Mouse (Mus musculus): ENCODE measurements at regions not wholly inside any gene's neighbourhood (a gene's known extent, or its start where the extent isn't known, plus 50 kb on each side); places are given as distances from the start of the nearest gene placed in this dataset.

GRCm38 (mm10) chr16:93533205-93533604 lies 70.7 kb downstream of the Setd4 start:
- no peak for ATAC-seq (ENCODE audit: extremely low read depth, insufficient number of reproducible peaks, low FRiP score, poor library complexity, severe bottlenecking)

DNA sequence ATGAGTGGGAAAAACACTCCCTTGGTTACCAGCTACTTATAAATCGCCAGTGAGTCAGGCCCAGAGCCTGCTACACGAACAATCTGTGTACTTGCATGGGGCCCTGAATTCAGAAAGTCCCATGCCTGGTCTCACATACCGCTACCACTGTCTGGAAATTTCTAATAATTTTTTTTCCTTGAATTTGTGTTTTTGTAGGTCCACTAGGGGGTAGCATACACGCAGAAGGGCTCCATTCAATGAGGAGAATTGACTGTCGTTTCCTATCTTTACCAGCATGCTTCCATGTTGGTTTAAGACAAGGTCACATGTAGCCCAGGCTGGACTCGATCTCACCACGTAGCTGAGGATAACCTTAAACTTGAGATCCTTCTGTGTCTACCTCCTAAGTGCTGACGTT lies 71.9 kb downstream of the Setd4 start:
- no peak for ATAC-seq (ENCODE audit: extremely low read depth, insufficient number of reproducible peaks, low FRiP score, poor library complexity, severe bottlenecking)

- no peak for ATAC-seq (ENCODE audit: extremely low read depth, insufficient number of reproducible peaks, low FRiP score, poor library complexity, severe bottlenecking)
Measured at GRCm38 (mm10) chr16:93522485-93522884, 81.4 kb downstream of the Setd4 start.

DNA sequence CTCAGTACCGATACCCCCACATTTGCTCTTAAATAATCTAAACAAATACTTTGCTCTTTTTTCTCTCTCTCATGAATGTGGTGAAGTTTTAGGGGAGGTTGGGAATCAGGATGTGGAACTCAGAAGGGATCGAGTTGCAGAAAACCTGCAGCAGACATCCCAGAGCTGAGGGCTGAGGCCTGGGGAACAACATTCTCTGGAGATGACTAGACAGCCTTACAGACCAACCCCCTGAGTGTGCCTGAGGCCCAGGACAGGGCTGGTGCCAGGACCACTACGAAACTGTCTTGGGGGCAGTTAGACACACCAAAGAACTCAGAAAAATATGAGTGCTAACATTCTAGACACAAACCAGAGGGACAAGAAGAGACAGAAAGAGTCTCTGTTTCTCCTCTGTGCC lies 83.4 kb downstream of the Setd4 start:
- no peak for ATAC-seq (ENCODE audit: extremely low read depth, insufficient number of reproducible peaks, low FRiP score, poor library complexity, severe bottlenecking)

- no peak for ATAC-seq (ENCODE audit: extremely low read depth, insufficient number of reproducible peaks, low FRiP score, poor library complexity, severe bottlenecking)
Measured at GRCm38 (mm10) chr16:93518620-93519019, 85.2 kb downstream of the Setd4 start.

GRCm38 (mm10) chr16:93516793-93517192 lies 87.1 kb downstream of the Setd4 start:
- ATAC-seq (ENCODE audit: extremely low read depth, insufficient number of reproducible peaks, low FRiP score, poor library complexity, severe bottlenecking), result no peak

DNA sequence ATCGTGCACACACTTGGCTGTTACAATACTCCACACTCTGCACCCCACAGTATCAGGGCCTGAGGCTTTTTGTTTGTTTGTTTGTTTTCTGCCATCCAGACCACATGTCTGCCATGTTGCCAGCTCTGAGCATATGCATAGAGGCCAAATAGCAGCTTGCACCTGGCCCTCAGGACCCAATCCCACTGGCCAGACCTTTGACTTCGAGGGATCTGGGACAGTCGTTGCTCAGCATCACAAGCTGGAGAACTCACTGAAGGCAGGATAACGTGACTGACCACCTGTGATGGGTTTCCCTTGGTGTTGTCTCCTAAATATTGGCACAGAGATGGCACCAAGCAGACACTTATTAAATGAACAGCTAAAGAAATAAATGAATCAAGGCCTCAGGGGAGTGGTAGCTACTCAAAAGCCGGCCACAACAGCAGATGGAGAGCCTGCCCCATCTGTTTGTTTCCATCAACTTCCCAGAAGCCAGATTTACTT lies 88.4 kb downstream of the Setd4 start:
- no peak for ATAC-seq (ENCODE audit: extremely low read depth, insufficient number of reproducible peaks, low FRiP score, poor library complexity, severe bottlenecking)

DNA sequence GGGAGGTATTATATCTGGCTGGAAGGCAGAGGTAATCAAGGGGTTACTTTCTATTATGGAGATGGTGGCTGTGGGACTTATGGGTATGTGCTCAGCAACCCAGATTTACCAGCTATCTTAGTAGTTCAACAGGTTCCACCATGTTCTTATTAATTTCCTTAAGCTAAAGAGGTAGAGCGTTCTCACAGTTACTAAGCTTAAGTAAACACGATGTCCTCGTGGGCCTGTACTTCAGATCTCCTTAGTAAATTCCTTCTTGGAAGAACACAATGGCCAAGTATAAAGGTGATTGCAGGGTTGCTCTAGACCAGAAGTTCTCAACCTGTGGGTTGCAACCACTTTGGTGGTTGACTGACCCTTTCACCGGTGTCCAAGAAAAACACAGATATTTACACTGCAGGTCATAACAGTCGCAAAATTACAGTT lies 90.2 kb downstream of the Setd4 start:
- no peak for ATAC-seq (ENCODE audit: extremely low read depth, insufficient number of reproducible peaks, low FRiP score, poor library complexity, severe bottlenecking)

DNA sequence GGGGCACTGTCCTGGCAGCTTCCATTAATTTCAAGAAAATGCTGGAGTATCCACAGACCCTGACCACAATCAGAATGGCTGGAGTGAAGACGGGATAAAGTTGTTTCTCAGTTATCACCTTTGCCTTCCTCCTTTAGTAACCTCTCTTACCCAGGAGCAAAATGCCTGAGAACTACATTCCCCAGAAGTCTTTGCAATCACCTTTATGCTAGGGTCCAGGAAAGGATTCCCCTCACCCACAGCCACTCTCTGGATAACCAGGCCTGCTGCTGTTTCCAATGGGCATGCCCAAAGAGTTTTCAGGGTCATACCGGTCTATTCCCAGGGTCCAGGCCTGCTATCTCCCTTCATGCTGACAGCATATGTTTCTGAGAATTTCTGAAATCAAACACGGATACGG lies 91.9 kb downstream of the Setd4 start:
- ATAC-seq (ENCODE audit: extremely low read depth, insufficient number of reproducible peaks, low FRiP score, poor library complexity, severe bottlenecking), result no peak

DNA sequence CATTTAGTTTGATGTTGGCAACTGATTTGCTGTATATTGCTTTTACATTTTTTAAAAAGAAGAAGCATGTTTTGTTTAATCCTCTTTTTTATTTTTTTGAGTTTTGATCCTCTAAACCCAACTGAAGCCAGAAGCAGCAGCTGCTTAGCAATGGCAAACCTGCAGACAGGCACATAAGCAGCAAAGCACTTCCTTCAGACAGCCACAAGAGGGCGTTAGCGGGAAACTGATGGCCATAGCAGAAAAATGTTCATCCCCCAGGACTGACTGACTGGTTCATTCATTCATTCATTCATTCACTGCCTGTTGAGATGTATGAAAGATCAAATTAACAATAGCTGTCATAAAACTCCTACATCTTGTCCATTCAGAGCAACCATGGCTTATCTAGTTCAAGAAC lies 92.3 kb downstream of the Setd4 start:
- no peak for ATAC-seq (ENCODE audit: extremely low read depth, insufficient number of reproducible peaks, low FRiP score, poor library complexity, severe bottlenecking)

DNA sequence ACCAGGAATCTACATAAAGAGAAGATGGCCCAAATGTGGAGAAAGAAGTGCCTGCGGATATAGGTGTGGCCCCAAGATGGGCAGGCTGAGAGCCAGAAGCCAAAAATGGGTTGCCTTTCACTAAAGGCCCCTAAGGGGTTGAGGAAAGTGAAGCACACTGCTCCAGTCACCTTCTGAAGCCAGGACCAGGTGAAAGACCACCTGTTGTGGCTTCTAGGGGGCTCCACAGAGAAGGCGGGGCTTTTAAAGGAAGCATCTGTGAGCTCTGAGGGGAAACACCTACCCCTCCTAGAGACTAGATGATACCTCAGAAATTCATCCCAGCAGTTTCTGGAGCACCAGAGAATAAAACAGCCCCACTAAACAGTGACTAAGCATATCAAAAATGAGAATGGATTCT lies 105.1 kb downstream of the Setd4 start:
- ATAC-seq (ENCODE audit: extremely low read depth, insufficient number of reproducible peaks, low FRiP score, poor library complexity, severe bottlenecking), result no peak

DNA sequence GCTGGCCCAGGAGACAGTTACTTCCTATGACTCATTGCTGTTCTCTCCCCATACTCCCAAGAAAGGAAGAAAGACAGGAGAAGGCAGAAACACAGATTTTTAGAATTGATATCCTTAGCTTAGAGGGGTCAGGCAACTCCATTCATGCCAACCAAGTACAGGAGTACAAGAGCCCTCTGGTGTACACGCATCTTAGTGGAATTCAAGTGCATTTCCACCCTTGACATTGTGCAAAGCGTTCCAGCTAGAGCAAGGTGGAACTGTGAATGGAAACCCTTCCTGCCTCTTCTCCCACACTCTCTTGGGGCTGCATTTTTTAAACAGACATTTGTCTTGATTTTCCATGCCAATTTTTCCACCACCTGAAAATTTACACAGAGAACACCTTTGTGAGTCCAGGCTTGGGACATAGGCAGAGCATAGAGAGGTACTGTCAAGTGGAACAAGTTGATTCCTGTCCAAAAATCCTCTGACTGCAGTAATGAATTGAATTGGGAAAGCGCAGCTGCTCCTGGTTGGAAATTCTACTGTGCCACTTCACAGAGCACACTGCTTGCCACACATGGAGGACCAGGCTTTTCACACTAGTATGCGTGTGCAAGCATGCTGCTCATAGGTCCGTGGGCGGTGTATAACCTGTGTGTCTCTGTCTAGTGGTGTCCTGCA lies 110.4 kb downstream of the Setd4 start:
- ATAC-seq (ENCODE audit: extremely low read depth, insufficient number of reproducible peaks, low FRiP score, poor library complexity, severe bottlenecking), result no peak

- no peak for ATAC-seq (ENCODE audit: extremely low read depth, insufficient number of reproducible peaks, low FRiP score, poor library complexity, severe bottlenecking)
Measured at GRCm38 (mm10) chr16:93486646-93487550, 117.0 kb downstream of the Setd4 start.

GRCm38 (mm10) chr16:93469957-93470356 lies 133.9 kb downstream of the Setd4 start:
- no peak for ATAC-seq (ENCODE audit: extremely low read depth, insufficient number of reproducible peaks, low FRiP score, poor library complexity, severe bottlenecking)

GRCm38 (mm10) chr16:93465741-93466140 lies 138.1 kb downstream of the Setd4 start:
- no peak for ATAC-seq (ENCODE audit: extremely low read depth, insufficient number of reproducible peaks, low FRiP score, poor library complexity, severe bottlenecking)

- ATAC-seq (ENCODE audit: extremely low read depth, insufficient number of reproducible peaks, low FRiP score, poor library complexity, severe bottlenecking), result no peak
Measured at GRCm38 (mm10) chr16:93464898-93465297, 139.0 kb downstream of the Setd4 start.

DNA sequence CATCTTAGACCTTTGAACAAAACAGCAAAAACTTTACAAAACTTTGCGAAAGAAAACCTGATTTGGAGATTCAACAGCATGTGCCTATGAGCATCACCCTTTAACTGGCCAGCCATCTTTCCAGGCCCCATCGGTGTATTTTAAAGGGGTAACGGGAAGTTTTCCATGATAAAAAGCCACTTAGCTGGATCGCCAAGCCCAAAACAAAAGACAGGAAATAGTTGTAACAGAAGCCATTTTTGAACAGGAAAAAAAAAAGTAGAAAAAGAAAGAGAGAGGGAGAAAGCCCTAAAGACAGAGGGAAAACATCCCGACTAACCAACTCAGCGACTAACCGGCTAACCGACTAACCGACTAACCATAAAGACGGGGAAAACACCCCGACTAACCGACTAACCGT lies 140.5 kb downstream of the Setd4 start:
- ATAC-seq (ENCODE audit: extremely low read depth, insufficient number of reproducible peaks, low FRiP score, poor library complexity, severe bottlenecking), result no peak

DNA sequence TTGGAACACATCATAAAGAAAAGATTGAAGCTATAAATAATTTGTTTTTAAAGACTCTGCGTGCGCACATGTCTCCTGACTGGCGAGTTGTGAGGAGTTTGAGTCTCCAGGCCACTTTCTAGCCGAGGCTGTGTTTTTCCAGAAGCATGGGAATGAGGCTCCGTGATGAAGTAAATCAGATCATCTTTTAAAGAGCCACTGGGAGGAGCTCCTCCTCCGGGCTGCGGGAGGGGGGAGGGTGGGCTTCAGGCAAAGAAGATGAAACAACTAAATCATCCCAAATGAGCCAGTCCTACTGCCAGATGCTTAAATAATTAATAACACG lies 141.6 kb downstream of the Setd4 start:
- no peak for ATAC-seq (ENCODE audit: extremely low read depth, insufficient number of reproducible peaks, low FRiP score, poor library complexity, severe bottlenecking)

DNA sequence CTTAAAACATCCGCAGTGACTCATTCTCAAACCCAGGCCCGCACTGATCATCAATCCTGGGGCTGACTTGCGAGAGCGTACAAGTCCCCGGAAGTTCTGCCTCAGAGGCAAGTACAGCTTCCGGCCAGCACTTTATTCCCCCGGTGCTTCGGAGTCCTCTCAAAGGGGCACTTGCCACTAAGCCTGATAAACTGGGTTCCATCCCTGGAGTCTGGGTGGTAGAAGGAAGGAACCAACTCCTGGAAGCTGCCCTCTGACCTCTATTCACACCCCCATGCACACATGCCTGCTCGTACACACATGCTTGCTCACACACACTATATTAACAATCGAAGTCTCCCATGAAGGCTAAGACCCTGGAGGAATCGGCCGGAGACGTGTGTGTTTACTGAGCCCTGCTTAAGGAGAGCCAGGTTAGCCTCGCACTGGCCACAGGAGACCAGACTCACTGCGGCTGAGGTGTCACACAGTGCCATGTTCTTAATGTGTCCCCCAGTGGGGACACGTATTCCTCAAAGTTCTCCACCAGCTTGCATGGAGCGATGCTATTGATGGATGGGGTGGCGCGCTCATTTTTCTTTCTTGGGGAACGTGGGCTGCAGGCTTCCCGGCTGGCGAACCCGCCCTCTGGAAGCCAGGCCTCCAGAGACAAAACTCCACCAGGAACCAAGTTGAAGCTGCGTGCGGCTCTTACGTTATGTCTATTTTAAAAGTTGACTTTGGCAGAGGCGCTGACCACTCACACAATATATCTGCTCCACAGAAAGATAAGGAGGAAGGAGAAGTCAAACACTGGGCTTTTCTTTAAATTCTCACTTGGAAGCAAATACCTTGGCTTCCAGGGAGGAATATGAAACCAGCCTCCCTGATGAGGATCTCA lies 142.2 kb downstream of the Setd4 start:
- no peak for ATAC-seq (ENCODE audit: extremely low read depth, insufficient number of reproducible peaks, low FRiP score, poor library complexity, severe bottlenecking)
